In genomic region chr4:101137975-101138374, GRCm38 (mm10) we compare ENCODE assay signal across 15 mouse cellular contexts.
"Had no signal": no experiment of that assay in that cellular context is flagged by ENCODE, and none has a peak within 500 bp of the region (broad histone marks: within the 10 kb centered on the region; RNA-seq: fewer than 3 reads in every experiment).

No protein-coding gene starts in this region.

- H3K9me3 ChIP-seq: megakaryocyte, embryonic 14.5 days; midbrain, embryonic 12.5 days; neural tube, embryonic 12.5 days had no signal

- H3K36me3 ChIP-seq: midbrain, embryonic 12.5 days; neural tube, embryonic 12.5 days had no signal

- DNase-seq: lung, adult 18-20 months; lung, embryonic 14.5 days; lung, postnatal 10 days; lung, postnatal 4 days; midbrain, embryonic 14.5 days; retina, postnatal 1 day; right cerebral cortex, adult 18-20 months; right cerebral cortex, postnatal 25 days; thymus, adult 18-20 months; thymus, postnatal 14 days; thymus, postnatal 36 days had no signal

- H3K4me2 ChIP-seq: lung, embryonic 14.5 days; midbrain, embryonic 12.5 days; neural tube, embryonic 12.5 days had no signal

- H3K9ac ChIP-seq: liver, embryonic 14.5 days; lung, embryonic 14.5 days; midbrain, embryonic 12.5 days; neural tube, embryonic 12.5 days had no signal

- H3K27ac ChIP-seq: liver, embryonic 14.5 days; midbrain, embryonic 12.5 days; neural tube, embryonic 12.5 days had no signal

- H3K4me1 ChIP-seq: megakaryocyte, embryonic 14.5 days; midbrain, embryonic 12.5 days; neural tube, embryonic 12.5 days had no signal

- H3K4me3 ChIP-seq: megakaryocyte, embryonic 14.5 days; midbrain, embryonic 12.5 days; neural tube, embryonic 12.5 days had no signal

- H3K27me3 ChIP-seq: midbrain, embryonic 12.5 days; neural tube, embryonic 12.5 days had no signal
